Mouse (Mus musculus): ENCODE measurements at regions not wholly inside any gene's neighbourhood (a gene's known extent, or its start where the extent isn't known, plus 50 kb on each side); places are given as distances from the start of the nearest gene placed in this dataset.
A peak's percentile ranks its signal among the peaks of the same experiment; 100 is the strongest.

DNA sequence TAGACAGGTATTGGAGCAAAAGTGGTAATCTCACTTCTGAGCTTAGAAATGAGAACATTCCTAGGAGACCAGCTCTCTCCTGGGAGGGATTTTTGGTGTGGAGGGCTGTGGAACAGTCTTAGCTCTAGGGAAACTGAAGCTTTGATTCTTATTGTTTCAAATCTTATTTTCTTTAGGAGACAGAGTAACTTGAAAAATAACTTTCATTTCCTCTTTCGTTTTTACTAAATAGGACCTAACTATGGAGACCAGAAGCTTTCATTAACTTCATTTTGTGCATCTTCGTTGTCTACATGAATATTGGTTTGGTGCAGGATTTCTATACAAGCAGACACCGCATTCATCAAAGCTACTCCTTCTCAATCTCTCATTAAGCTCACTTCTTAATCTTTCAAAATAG is 1010.5 kb upstream of the Msl3l2 start:
- no peak overlapping the region for H3K4me3 ChIP-seq (replicated peaks)
- TF ChIP-seq FLI1 (IDR thresholded peaks at IDR 0.05; ENCODE audit: low read length) (no peak), GATA1 (IDR thresholded peaks at IDR 0.05; ENCODE audit: borderline replicate concordance, low read length) (no peak)
- H3K9me3 ChIP-seq: no peaks in the 10 kb centered on the region
- H3K4me1 ChIP-seq: no peaks in the 10 kb centered on the region
- no peaks in the 10 kb centered on the region for H3K27me3 ChIP-seq (replicated peaks)
- no peaks in the 10 kb centered on the region for H3K36me3 ChIP-seq (replicated peaks; ENCODE audit: low read length)

DNA sequence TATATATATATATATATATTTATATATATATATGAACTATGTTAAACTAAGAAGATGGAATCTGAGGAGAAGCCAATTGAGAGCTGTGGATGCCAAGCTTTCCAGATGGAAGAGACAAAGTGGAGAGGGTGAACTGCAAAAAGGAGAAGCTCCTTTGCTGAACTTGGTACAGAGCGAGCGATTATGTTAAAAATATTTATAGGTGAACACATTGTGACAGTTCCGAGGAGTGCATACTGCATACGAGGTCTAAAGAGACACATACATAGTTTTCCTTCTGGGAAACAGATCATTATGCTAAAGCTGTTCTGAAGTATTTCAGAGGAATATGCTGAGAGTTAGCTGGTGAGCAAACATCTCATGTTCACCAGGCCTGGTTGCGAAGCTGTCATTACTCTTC is 1009.5 kb upstream of the Msl3l2 start:
- TF ChIP-seq GATA1 (IDR thresholded peaks at IDR 0.05; ENCODE audit: borderline replicate concordance, low read length): no peak
- no peak for TF ChIP-seq FLI1 (IDR thresholded peaks at IDR 0.05; ENCODE audit: low read length)
- no peak overlapping the region for H3K4me3 ChIP-seq (replicated peaks)

DNA sequence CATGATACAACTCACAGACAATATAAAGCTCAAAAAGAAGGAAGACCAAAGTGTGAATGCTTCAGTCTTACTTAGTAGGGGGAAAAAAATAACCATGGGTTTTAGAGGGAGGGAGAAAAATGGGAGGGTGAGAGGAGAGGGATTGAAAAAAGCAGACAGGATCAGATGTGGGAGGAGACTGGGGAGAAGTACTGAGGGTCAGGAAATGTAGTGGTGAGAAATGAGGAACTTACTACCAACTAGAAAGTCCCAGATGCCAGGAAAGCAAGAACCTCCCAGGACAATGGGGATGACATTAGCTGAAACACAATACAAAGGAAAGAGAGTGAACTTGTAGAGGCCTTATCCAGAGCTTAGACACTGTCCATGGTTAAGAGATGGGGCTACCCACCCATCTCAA is 1008.4 kb upstream of the Msl3l2 start:
- no peaks in the 10 kb centered on the region for H3K9me3 ChIP-seq
- H3K4me1 ChIP-seq: no peaks in the 10 kb centered on the region
- no peaks in the 10 kb centered on the region for H3K27me3 ChIP-seq (replicated peaks)
- TF ChIP-seq GATA1 (IDR thresholded peaks at IDR 0.05; ENCODE audit: borderline replicate concordance, low read length) (no peak), FLI1 (IDR thresholded peaks at IDR 0.05; ENCODE audit: low read length) (no peak)
- H3K36me3 ChIP-seq (replicated peaks; ENCODE audit: low read length): no peaks in the 10 kb centered on the region
- H3K4me3 ChIP-seq (replicated peaks): no peak overlapping the region

More for the DNA sequence above, 1009.5 kb upstream of the Msl3l2 start:
- Histone ChIP-seq H3K4me1 (no peaks in the 10 kb centered on the region), H3K36me3 (replicated peaks; ENCODE audit: low read length) (no peaks in the 10 kb centered on the region), H3K27me3 (replicated peaks) (no peaks in the 10 kb centered on the region), H3K9me3 (no peaks in the 10 kb centered on the region)

DNA sequence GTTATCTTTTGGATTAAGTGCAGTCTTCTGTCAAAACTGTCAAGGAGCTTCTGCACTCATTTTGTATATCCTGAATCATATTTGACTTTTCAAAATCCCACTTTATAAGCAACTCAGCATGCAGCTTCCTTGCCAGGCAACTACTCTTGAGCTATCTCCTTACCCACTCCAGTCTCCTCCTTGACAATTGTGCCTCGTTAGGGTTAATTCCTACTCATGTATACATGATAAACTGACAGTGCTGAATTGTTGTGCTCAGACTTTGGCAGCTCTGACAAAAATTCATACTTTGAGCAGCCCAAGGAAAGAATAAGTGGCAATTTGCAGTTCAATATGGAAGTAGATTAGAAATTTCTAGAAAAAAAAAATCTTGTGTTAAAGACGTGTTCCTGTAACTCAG is 994.5 kb upstream of the Msl3l2 start:
- H3K9me3 ChIP-seq: no peaks in the 10 kb centered on the region
- no peak overlapping the region for H3K4me3 ChIP-seq (replicated peaks)
- H3K27me3 ChIP-seq (replicated peaks): no peaks in the 10 kb centered on the region
- no peaks in the 10 kb centered on the region for H3K4me1 ChIP-seq
- H3K36me3 ChIP-seq (replicated peaks; ENCODE audit: low read length): no peaks in the 10 kb centered on the region
- TF ChIP-seq FLI1 (IDR thresholded peaks at IDR 0.05; ENCODE audit: low read length): no peak
- TF ChIP-seq GATA1 (IDR thresholded peaks at IDR 0.05; ENCODE audit: borderline replicate concordance, low read length): no peak

DNA sequence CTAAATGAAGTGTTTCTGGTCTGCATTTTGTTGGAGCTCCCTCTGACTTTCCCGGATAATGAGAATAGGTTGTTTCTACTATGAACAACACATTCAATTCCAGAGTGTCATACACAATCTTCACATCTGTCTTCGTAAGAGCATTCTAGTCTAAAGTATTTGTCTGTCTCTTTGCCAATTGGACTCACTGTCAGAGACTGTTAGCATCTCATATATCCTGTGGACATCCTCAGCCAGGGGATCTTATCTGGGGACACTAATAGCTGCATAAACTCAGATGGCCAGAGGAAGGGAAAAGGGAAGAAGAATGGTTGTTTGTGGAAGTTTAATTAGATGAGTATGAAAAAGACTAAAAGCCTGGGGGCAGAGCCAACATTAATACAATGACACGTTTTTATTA is 958.5 kb upstream of the Msl3l2 start:
- no peaks in the 10 kb centered on the region for H3K27me3 ChIP-seq (replicated peaks)
- no peak overlapping the region for H3K4me3 ChIP-seq (replicated peaks)
- no peaks in the 10 kb centered on the region for H3K4me1 ChIP-seq
- no peaks in the 10 kb centered on the region for H3K9me3 ChIP-seq
- TF ChIP-seq GATA1 (IDR thresholded peaks at IDR 0.05; ENCODE audit: borderline replicate concordance, low read length) (no peak), FLI1 (IDR thresholded peaks at IDR 0.05; ENCODE audit: low read length) (no peak)
- no peaks in the 10 kb centered on the region for H3K36me3 ChIP-seq (replicated peaks; ENCODE audit: low read length)

DNA sequence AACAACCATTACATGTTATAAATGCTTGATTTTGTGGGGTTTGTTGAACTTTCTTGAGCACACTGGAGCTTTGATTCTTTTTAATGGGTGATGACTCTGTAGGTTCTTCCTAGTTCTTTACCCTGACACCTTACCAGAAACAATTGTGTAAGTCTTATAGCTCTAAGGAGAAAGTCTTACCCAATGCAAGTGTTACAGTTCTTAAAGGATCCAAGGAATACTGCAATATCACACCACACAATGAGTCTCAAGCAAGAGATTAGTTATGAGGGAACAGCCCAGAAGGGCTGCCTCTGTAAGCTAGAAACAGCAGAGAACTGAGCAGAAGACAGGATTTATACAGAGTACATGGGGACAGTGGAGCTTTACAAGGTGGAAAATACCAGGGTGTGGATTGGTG is 914.5 kb upstream of the Msl3l2 start:
- TF ChIP-seq GATA1 (IDR thresholded peaks at IDR 0.05; ENCODE audit: borderline replicate concordance, low read length): no peak
- TF ChIP-seq FLI1 (IDR thresholded peaks at IDR 0.05; ENCODE audit: low read length): no peak
- no peaks in the 10 kb centered on the region for H3K27me3 ChIP-seq (replicated peaks)
- no peaks in the 10 kb centered on the region for H3K36me3 ChIP-seq (replicated peaks; ENCODE audit: low read length)
- H3K9me3 ChIP-seq: no peaks in the 10 kb centered on the region
- no peak overlapping the region for H3K4me3 ChIP-seq (replicated peaks)
- peaks cover 11% of the 10 kb centered on the region; the same call in 1 of the 2 replicates for H3K4me1 ChIP-seq

DNA sequence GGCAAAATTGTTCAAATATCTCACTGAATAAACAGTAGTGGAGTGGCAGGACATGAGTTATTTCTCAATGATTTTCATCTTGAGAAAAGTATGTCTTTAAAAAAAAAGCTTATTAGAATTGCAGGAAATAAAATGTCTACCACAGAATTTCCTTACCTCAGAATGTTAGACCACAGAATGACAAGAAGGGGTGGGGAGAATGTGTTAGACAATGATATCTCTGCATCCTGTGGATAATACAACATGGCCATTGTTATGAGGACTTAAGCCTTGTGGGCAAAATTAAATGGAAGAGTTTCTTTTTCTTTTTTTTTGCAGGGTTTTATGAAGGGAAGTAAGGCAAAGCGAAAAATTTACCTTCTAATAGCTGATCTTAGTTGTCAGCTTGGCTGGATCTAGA is 912.6 kb upstream of the Msl3l2 start:
- H3K4me1 ChIP-seq: peaks cover 11% of the 10 kb centered on the region; the same call in 1 of the 2 replicates
- TF ChIP-seq FLI1 (IDR thresholded peaks at IDR 0.05; ENCODE audit: low read length): no peak
- no peak for TF ChIP-seq GATA1 (IDR thresholded peaks at IDR 0.05; ENCODE audit: borderline replicate concordance, low read length)
- H3K4me3 ChIP-seq (replicated peaks): no peak overlapping the region
- no peaks in the 10 kb centered on the region for H3K36me3 ChIP-seq (replicated peaks; ENCODE audit: low read length)
- no peaks in the 10 kb centered on the region for H3K27me3 ChIP-seq (replicated peaks)
- no peaks in the 10 kb centered on the region for H3K9me3 ChIP-seq

DNA sequence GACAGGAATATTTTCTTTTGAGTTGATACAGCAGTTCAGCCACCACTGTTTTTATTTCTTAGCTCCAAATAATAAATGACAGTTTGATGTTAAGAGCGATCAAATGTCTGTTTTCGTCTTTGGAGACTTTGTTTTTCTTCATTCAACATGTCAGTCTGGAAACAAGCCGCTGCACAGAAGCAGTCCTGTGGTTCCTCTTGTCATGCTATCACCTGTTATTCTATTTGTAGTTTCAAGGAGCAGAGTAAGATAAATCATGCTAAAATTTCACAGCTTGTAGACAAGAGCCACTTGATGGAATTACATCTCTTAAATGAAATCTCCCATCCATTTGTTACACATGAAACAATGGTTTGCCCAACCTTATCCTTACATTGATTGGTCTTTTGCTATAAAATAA is 911.5 kb upstream of the Msl3l2 start:
- TF ChIP-seq GATA1 (IDR thresholded peaks at IDR 0.05; ENCODE audit: borderline replicate concordance, low read length) (no peak), FLI1 (IDR thresholded peaks at IDR 0.05; ENCODE audit: low read length) (no peak)
- H3K4me3 ChIP-seq (replicated peaks): no peak overlapping the region
- no peaks in the 10 kb centered on the region for H3K36me3 ChIP-seq (replicated peaks; ENCODE audit: low read length)
- H3K4me1 ChIP-seq: peaks cover 11% of the 10 kb centered on the region; the same call in 1 of the 2 replicates
- H3K27me3 ChIP-seq (replicated peaks): no peaks in the 10 kb centered on the region
- no peaks in the 10 kb centered on the region for H3K9me3 ChIP-seq

DNA sequence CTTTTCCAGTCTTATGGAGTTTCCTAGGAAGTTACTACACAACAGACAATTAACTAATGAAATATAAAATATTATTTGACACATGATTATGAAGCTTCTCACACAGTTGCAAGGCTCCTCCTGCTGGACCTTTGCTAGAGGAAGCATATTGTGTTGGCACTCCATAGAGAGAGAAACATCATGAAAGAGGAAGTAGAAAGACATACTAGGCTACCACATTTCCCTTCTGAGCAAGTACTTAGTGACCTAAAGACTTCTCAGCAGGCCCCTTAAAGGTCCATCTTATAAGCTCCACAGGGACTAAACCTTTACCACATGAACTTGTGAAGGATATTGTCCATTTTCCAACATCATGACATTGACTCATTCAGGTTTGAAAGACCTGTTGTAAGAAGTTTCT is 869.6 kb upstream of the Msl3l2 start:
- TF ChIP-seq GATA1 (IDR thresholded peaks at IDR 0.05; ENCODE audit: borderline replicate concordance, low read length) (no peak), FLI1 (IDR thresholded peaks at IDR 0.05; ENCODE audit: low read length) (no peak)
- H3K4me1 ChIP-seq: no peaks in the 10 kb centered on the region
- H3K4me3 ChIP-seq (replicated peaks): no peak overlapping the region
- H3K36me3 ChIP-seq (replicated peaks; ENCODE audit: low read length): no peaks in the 10 kb centered on the region
- no peaks in the 10 kb centered on the region for H3K27me3 ChIP-seq (replicated peaks)
- H3K9me3 ChIP-seq: no peaks in the 10 kb centered on the region

DNA sequence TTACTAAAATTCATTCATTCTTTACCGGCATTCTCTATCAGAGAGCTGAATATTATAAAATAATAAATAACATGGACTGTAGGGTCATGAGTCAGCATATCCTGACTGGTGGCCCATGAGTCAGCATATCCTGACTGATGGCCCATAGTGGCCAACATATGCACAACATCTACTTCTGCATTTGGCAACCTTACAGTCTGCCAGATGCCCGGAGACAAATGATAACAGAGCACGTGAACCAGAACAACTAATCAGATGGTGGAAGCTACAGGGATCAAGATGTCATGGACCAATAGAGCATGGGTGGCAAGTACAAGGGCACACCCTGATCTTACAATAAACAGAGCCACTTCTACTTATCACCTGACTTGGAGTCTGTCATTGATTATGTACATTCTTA is 849.4 kb upstream of the Msl3l2 start:
- peaks cover 4% of the 10 kb centered on the region for H3K4me1 ChIP-seq
- peak overlapping the region; percentile 23 for H3K4me3 ChIP-seq (replicated peaks)
- no peaks in the 10 kb centered on the region for H3K27me3 ChIP-seq (replicated peaks)
- TF ChIP-seq GATA1 (IDR thresholded peaks at IDR 0.05; ENCODE audit: borderline replicate concordance, low read length) (no peak), FLI1 (IDR thresholded peaks at IDR 0.05; ENCODE audit: low read length) (no peak)
- no peaks in the 10 kb centered on the region for H3K9me3 ChIP-seq
- no peaks in the 10 kb centered on the region for H3K36me3 ChIP-seq (replicated peaks; ENCODE audit: low read length)

DNA sequence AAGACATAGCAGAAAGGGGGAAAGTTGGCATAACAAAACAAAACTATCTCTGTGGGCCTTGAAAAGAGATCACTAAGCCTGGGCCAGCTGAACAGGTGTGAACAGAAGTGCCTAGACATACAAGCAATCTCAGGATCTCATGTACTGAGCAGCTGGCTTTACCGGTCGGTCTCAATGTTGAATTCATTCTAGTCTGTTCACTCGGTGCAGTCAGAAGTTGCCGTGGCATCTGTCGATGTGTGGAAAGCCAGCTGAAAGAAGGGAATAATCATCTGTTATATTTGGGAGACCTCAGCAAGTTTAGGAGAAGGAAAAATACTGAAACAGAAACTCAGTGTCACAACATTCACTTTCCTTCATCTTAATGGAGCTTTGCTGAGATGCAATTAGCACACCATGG is 806.6 kb upstream of the Msl3l2 start:
- H3K4me3 ChIP-seq (replicated peaks): no peak overlapping the region
- TF ChIP-seq FLI1 (IDR thresholded peaks at IDR 0.05; ENCODE audit: low read length): no peak
- no peak for TF ChIP-seq GATA1 (IDR thresholded peaks at IDR 0.05; ENCODE audit: borderline replicate concordance, low read length)
- H3K4me1 ChIP-seq: no peaks in the 10 kb centered on the region
- no peaks in the 10 kb centered on the region for H3K36me3 ChIP-seq (replicated peaks; ENCODE audit: low read length)
- no peaks in the 10 kb centered on the region for H3K9me3 ChIP-seq
- H3K27me3 ChIP-seq (replicated peaks): no peaks in the 10 kb centered on the region
